Mouse (Mus musculus) stomach, postnatal 0 days (tissue): ENCODE data around the gene Rnf182. TPM values are rescaled to one million over a fixed set of nuclear protein-coding genes. Genes with fewer than 3 reads are reported as not detected.

Experiments
- ATAC-seq: fragments of 200-750 bp; cut with Nextera tagmentation; 2 replicates; pipeline ENCODE4 v1.8.0; 2017; ENCODE audit not compliant: low FRiP score, low TSS enrichment
- DNase-seq: peaks from one replicate; pipeline ENCODE4 v3.0.0-alpha.2; 2016; ENCODE audit warnings: low spot score
- H3K27ac ChIP-seq: fragments of 300-500 bp; sonication (generic); replicated peaks from 2 replicates; pipeline ENCODE4 v1.5.1; 2014; ENCODE audit warnings: mild to moderate bottlenecking, control low read depth
- H3K27me3 ChIP-seq: fragments of 300-500 bp; sonication (generic); 2 replicates; pipeline ENCODE4 v1.6.1; 2014; ENCODE audit warnings: low read length; ENCODE audit not compliant: control insufficient read depth, insufficient read depth
- H3K36me3 ChIP-seq: fragments of 300-500 bp; sonication (generic); 2 replicates; pipeline ENCODE4 v1.6.1; 2014; ENCODE audit warnings: low read length, mixed read lengths; ENCODE audit not compliant: control insufficient read depth, insufficient read depth
- H3K4me1 ChIP-seq: fragments of 300-500 bp; sonication (generic); replicated peaks from 2 replicates; pipeline ENCODE4 v1.6.1; 2014; ENCODE audit warnings: antibody characterized with exemption; ENCODE audit not compliant: control insufficient read depth, insufficient read depth
- H3K4me2 ChIP-seq: fragments of 300-500 bp; sonication (generic); replicated peaks from 2 replicates; pipeline ENCODE4 v1.6.1; 2014; ENCODE audit warnings: low read depth, mild to moderate bottlenecking, control low read depth, moderate library complexity
- H3K4me3 ChIP-seq: fragments of 300-500 bp; sonication (generic); 2 replicates; pipeline ENCODE4 v1.5.1; 2014; ENCODE audit warnings: low read depth, low read length, control low read depth
- H3K9ac ChIP-seq: fragments of 300-500 bp; sonication (generic); 2 replicates; pipeline ENCODE4 v1.6.1; 2014; ENCODE audit warnings: mild to moderate bottlenecking, low read length, control low read depth, mixed read lengths
- H3K9me3 ChIP-seq: fragments of 300-500 bp; sonication (generic); 2 replicates; pipeline ENCODE4 v1.6.1; 2016; ENCODE audit warnings: low read length; ENCODE audit not compliant: control insufficient read depth
- CTCF ChIP-seq: IDR thresholded peaks from 2 replicates; pipeline ENCODE4 v1.5.1; 2016; ENCODE audit warnings: antibody characterized with exemption, low read depth, mild to moderate bottlenecking, moderate library complexity
- EP300 ChIP-seq: optimal IDR thresholded peaks from 2 replicates; pipeline ENCODE3; 2016; ENCODE audit warnings: antibody characterized with exemption
- WGBS: fragments of 180-500 bp; shearing (Covaris S2); extraction: QIAGEN DNeasy Blood & Tissue Kit; methylation state at CpG from one replicate; pipeline ENCODE4 v1.1.7; 2014; 5-methylcytosine and 5-hydroxymethylcytosine counted together
- polyA plus RNA-seq: library from polyadenylated mRNA; unstranded; fragments of >200 nt; fragmentation: Nextera tagmentation; extraction: Ambion mirVana; gene quantifications from 2 replicates; pipeline ENCODE4 v1.2.1, GENCODE M21; 2015

Gene Rnf182
- polyA plus RNA-seq, 1 experiment from 2014 or later, result 0.38 TPM

GRCm38 (mm10) chr13:43615194-43615576 lies 325 bp upstream of the Rnf182 start:
- no peaks in the 10 kb centered on the region for H3K27me3 ChIP-seq
- no peak for ATAC-seq

GRCm38 (mm10) chr13:43616551-43616950 lies 1.0 kb downstream of the Rnf182 start:
- WGBS, result 37% methylated on average over 6 of the region's 6 CpGs
- Histone ChIP-seq H3K4me3 (peak overlapping the region; percentile 61; the same call in 1 of the 2 replicates), H3K4me2 (peak overlapping the region; percentile 95), H3K36me3 (no peaks in the 10 kb centered on the region; the same call in 1 of the 2 replicates), H3K4me1 (no peaks in the 10 kb centered on the region), H3K9me3 (no peaks in the 10 kb centered on the region), H3K27ac (no peak overlapping the region), H3K9ac (no peak overlapping the region), H3K27me3 (no peaks in the 10 kb centered on the region)
- TF ChIP-seq CTCF (no peak), EP300 (no peak)
- ATAC-seq (no peak), DNase-seq (no peak)

More at GRCm38 (mm10) chr13:43615194-43615576, 325 bp upstream of the Rnf182 start:
- H3K4me1 ChIP-seq, result no peaks in the 10 kb centered on the region
- no peak overlapping the region for H3K9ac ChIP-seq
- no peak overlapping the region for H3K27ac ChIP-seq
- 33% methylated on average over 9 of the region's 9 CpGs for WGBS
- DNase-seq, result no peak
- no peaks in the 10 kb centered on the region for H3K9me3 ChIP-seq
- H3K36me3 ChIP-seq, result no peaks in the 10 kb centered on the region; the same call in 1 of the 2 replicates
- TF ChIP-seq EP300 (no peak), CTCF (no peak)
- H3K4me3 ChIP-seq, result peak overlapping the region; percentile 61
- peak overlapping the region; percentile 95 for H3K4me2 ChIP-seq

GRCm38 (mm10) chr13:43619550-43620175 lies 4.2 kb downstream of the Rnf182 start:
- no peaks in the 10 kb centered on the region for H3K27me3 ChIP-seq
- no peak overlapping the region for H3K9ac ChIP-seq
- no peak overlapping the region for H3K4me3 ChIP-seq
- no peak for ATAC-seq
- no peak overlapping the region for H3K4me2 ChIP-seq
- no peak overlapping the region for H3K27ac ChIP-seq
- no peaks in the 10 kb centered on the region for H3K4me1 ChIP-seq
- TF ChIP-seq EP300, result no peak
- TF ChIP-seq CTCF, result no peak
- no peaks in the 10 kb centered on the region; the same call in 1 of the 2 replicates for H3K36me3 ChIP-seq
- no peaks in the 10 kb centered on the region for H3K9me3 ChIP-seq
- DNase-seq, result no peak
- WGBS, result 59% methylated on average over 4 of the region's 4 CpGs

GRCm38 (mm10) chr13:43627922-43628321 lies 12.4 kb downstream of the Rnf182 start:
- Histone ChIP-seq H3K27ac (no peak overlapping the region), H3K9ac (no peak overlapping the region), H3K36me3 (no peaks in the 10 kb centered on the region), H3K27me3 (no peaks in the 10 kb centered on the region), H3K4me2 (no peak overlapping the region), H3K4me3 (no peak overlapping the region), H3K4me1 (no peaks in the 10 kb centered on the region), H3K9me3 (no peaks in the 10 kb centered on the region)
- no peak for ATAC-seq
- WGBS, result 68% methylated on average over 5 of the region's 5 CpGs
- no peak for TF ChIP-seq EP300
- TF ChIP-seq CTCF, result no peak
- no peak for DNase-seq

GRCm38 (mm10) chr13:43629785-43630184 lies 14.3 kb downstream of the Rnf182 start:
- Histone ChIP-seq H3K27ac (no peak overlapping the region), H3K36me3 (no peaks in the 10 kb centered on the region), H3K4me1 (no peaks in the 10 kb centered on the region), H3K4me3 (no peak overlapping the region), H3K4me2 (no peak overlapping the region), H3K27me3 (no peaks in the 10 kb centered on the region), H3K9me3 (no peaks in the 10 kb centered on the region), H3K9ac (no peak overlapping the region)
- DNase-seq, result peak; percentile 80
- ATAC-seq, result peak; percentile 89
- no peak for TF ChIP-seq EP300
- TF ChIP-seq CTCF, result no peak
- 42% methylated on average over 7 of the region's 7 CpGs for WGBS

- no peak overlapping the region for H3K9ac ChIP-seq
- no peaks in the 10 kb centered on the region for H3K36me3 ChIP-seq
- TF ChIP-seq CTCF, result no peak
- no peak for TF ChIP-seq EP300
- ATAC-seq (no peak), DNase-seq (no peak)
- no peaks in the 10 kb centered on the region for H3K4me1 ChIP-seq
- no peak overlapping the region for H3K4me3 ChIP-seq
- no peak overlapping the region for H3K4me2 ChIP-seq
- H3K27ac ChIP-seq, result no peak overlapping the region
- no peaks in the 10 kb centered on the region for H3K9me3 ChIP-seq
- H3K27me3 ChIP-seq, result no peaks in the 10 kb centered on the region
- WGBS, result 90% methylated on average over 6 of the region's 6 CpGs
Measured at GRCm38 (mm10) chr13:43631266-43631665, 15.8 kb downstream of the Rnf182 start.
